Mouse (Mus musculus): ENCODE results near the gene 4921530L21Rik. TPM values are rescaled to one million over a fixed set of nuclear protein-coding genes. Genes with fewer than 3 reads are reported as not detected.

Gene 4921530L21Rik
- not detected for polyA plus RNA-seq (2017; shearing (Covaris generic))

GRCm38 (mm10) chr14:95880954-95881353 is at the start of gene 4921530L21Rik:
Gene 4921530L21Rik, plus strand, starts transcription at chr14:95881254.

Measured in activated CD4-positive, CD25-positive, alpha-beta regulatory T cell, adult 9 weeks (primary cell).